Mouse (Mus musculus): Measurements from ENCODE around the gene Gm38392.

Gene Gm38392

DNA sequence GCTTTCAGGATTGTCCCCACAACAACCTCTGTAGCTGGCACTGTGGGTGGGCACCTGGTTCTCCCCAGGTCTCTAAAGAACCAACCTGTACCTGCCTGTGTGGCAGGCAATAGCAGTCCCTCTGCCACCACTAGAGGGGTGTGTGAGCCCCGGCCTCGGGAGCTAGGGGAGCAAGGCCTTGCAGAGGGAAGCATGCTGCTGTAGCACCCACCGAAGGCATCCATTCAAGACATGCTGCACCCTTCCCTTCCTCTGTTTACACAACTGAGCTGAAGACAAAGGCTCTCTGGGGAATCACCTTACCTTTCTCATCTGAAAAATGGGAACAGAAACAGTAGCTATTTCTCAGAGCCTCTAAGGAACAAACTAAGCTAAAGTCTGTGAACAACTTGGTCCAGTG, 51.8 kb downstream of the Gm38392 start:
- DNase-seq (ENCODE audit: low read depth) = no peak

GRCm38 (mm10) chr3:88234041-88234440, 53.0 kb downstream of the Gm38392 start:
- no peak for DNase-seq (ENCODE audit: low read depth)

- DNase-seq (ENCODE audit: low read depth) = no peak
Observed at GRCm38 (mm10) chr3:88232851-88233649, 54.0 kb downstream of the Gm38392 start.

DNA sequence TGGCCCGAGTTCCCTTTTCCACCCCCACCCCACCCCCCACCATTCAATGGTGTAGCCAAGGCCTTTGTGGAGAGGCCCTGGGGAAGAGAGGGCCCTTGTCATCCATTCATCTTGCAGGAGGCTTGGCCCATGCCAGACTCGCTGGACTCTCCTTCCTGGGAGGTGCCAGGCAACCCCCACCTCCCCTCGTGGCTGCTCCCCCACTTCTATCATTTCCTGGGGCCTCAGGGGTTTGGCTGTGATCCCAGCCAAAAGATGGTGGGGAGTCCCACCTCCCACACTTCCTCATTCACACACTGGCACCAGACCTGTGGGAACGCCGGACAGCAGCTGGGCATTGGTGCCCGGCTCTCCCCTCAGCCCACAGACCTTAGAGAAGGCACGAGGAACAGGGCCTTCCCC, 54.7 kb downstream of the Gm38392 start:
- DNase-seq (ENCODE audit: low read depth) = no peak

DNA sequence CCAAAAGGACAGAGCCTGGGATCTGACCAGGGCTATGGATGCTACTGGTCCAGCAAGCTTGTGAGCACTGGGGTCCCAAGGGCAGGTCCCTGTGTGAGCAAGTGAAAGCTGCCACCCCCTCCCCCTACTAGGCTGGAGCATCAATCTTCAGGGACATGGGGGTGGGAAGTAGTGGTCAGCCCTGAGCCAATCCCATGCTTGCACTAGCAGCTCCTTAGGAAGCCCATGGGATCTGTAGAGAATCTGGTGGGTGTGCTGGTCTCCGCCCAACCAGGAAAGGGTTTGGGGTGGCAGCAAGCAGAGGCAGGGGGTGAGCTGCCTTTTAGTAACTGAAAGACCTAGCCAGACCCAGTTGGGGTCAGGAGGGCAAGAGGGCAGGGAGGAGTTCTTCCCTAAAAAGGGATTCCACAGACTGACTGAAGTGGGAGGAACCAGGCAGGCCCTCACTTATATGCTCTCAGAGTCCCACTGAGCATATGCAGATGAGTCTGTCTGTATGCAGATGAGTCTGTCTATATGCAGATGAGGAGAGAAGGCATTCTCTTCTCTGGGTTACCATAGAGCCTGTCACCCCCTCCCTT, 55.9 kb downstream of the Gm38392 start:
- DNase-seq (ENCODE audit: low read depth) = no peak

DNA sequence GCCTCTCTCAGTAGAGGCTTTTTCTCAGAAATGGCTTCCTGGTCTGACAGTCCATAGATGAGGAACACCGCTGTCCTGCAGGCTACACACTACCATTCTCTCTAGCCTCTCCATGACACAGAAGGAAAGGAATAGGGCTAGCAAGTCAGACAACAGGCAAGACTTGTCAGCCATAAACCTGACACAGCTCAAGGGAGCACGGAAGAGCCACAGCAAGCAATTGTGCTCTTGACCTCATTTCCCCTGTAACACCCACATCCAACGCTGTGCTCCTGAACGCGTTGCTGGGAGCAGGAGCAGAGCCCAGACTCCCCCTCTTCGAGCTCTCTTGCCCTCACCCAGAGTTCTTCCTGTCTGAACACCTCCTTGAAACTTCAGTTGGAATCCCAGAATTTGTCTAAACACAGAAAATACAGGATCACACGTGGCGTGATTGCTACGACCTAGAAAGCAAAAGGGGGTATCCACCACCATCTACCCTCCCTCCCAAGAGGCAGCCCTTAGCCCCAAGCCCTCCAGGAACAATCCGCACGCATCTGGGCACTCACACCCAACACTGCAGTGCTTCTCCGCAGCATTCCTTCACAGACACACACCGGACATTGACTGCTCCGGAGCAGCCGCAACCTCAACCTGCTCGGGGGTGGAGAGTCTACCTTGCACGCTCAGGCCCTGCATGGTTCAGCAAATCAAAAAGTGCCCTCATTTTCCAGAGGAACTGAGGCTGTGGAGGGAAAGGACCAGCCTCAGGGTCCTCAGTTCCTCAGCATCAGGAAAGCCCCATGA, 56.6 kb downstream of the Gm38392 start:
- DNase-seq (ENCODE audit: low read depth) = no peak

DNA sequence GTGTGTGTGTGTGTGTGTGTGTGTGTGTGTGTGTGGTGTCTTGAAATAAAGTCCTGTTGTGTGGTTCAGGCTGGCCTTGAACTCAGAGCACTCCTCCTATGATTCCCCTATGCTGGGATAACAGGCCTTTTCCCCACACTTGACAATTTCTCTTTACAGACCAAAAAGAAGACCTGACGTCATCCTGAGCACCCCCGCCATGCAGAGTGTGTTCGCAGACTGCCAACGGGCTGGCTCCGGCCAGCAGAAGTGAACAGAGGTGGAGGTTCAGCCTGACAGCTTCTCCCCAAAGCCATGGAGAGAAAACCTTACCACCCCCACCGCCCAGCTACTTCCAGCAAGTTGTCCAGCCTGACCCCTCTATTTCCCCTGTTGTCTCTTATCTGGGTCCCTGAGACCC, 57.5 kb downstream of the Gm38392 start:
- no peak for DNase-seq (ENCODE audit: low read depth)

DNA sequence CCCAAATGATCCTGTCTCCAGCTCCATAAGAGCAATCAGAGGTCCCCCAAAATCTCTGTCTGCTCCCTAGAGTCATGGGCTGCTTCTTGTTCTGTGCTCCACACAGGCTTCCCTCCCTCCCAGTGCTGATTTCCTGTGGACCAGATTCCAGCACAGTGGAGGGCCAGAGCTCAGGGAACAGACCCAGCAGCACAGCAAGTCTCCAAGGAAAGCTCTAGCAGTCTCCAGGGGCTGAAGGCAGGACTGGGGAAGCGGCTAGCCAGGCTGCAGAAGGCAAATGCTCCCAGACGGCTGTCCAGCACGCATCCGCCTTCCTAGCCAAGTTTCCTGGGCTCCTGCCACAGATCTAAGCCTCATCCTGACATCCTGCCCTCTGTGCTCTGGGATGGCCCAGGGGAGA, 58.1 kb downstream of the Gm38392 start:
- no peak for DNase-seq (ENCODE audit: low read depth)

DNA sequence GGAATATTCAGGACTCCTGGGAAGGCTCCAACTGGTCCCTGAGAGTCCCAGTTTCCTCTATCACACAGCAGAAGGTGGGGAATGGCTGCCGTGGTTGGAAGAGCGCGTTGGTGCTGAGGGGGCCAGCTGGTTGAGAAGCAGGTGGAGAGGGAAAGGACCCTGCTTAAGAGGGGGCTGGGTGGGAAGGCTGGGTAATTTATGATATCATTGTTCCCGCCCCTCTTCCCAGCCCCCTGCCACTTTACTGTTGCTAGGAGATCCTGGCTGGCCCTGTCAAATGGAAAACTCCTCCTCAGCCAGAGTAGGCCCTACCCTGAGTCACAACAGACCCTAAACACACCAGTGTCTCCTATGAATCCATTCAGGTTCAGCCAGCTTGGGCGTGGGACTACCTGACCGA, 59.0 kb downstream of the Gm38392 start:
- no peak for DNase-seq (ENCODE audit: low read depth)

- no peak for DNase-seq (ENCODE audit: low read depth)
Observed at GRCm38 (mm10) chr3:88227260-88227659, 59.8 kb downstream of the Gm38392 start.

DNA sequence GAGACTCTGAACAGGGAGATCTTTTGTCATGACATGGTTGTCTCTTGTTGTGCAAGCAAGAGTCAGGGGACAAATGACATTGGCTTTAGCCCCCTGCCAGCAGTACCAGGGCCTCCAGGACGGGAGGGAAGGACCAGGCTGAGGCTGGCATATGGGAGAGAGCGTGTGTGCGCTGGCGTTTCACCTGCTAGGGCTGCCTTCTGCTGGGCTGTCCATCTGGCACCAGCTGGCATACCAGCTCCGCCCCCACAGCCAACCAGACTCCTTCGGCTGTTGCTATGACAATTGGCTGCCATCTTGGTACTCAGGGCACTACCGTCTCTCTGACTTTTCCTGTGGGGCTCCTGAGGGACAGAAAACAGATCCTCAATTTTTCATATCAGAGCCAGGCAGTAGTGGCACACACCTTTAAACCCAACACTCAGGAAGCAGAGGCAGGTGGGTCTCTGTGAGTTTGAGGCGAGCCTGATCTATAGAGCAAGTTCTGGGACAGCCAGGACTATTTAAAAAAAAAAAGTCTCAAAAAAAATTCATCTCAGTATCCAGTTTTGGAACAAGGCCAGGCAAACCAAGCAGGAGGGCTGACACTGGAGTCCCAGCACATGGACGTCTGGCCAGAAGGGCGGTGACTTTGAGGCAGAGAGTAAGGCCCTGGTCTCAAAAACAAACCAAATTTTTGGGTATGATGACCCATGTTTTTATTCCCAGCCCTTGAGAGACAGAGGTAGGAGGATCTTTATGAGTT, 60.7 kb downstream of the Gm38392 start:
- no peak for DNase-seq (ENCODE audit: low read depth)

- no peak for DNase-seq (ENCODE audit: low read depth)
Observed at GRCm38 (mm10) chr3:88224929-88225328, 62.1 kb downstream of the Gm38392 start.

DNA sequence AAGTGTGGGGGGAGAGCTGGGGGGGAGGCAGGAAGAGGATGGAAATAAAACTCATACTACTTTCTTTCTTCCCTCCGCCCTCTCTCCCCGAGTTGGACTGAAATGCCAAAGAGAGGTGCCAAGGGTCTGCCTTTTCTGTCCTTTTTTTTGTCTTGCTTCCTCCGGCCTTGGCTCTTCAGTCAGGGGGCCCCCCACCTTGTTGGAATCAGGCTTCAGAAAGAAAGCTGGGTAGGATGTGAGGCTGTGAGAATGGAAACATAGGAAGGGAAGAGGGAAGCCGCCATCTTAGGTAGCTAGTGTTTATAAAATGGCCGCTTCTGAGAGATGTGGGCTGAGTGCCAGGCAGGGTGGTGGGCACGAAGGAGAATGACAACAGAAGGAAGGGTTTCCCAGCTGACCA, 64.6 kb downstream of the Gm38392 start:
- DNase-seq (ENCODE audit: low read depth) = no peak

GRCm38 (mm10) chr3:88221519-88222390, 65.3 kb downstream of the Gm38392 start:
- no peak for DNase-seq (ENCODE audit: low read depth)

DNA sequence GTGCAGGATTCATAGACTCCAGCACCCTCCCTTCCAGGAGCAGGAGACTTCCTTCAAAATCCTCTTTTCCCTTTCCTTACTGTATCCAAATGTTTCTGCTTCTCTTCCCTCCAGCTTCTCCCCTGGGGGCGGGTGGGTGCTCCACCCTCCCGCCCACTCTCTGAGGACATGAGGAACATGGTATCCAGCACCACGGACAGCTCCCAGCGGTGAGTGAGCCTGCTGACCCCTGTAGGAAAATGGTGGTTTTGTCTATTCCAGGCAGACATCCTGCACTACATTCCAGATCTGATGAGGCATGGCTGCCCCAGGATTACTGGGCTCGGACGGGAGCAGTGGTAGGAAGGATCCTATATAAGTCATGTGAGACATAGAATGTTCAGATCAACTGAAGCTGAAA, 66.2 kb downstream of the Gm38392 start:
- peak; percentile 76 for DNase-seq (ENCODE audit: low read depth)

- no peak for DNase-seq (ENCODE audit: low read depth)
Observed at GRCm38 (mm10) chr3:88219940-88220339, 67.1 kb downstream of the Gm38392 start.

GRCm38 (mm10) chr3:88217679-88218078, 69.3 kb downstream of the Gm38392 start:
- no peak for DNase-seq (ENCODE audit: low read depth)

GRCm38 (mm10) chr3:88216534-88217326, 70.3 kb downstream of the Gm38392 start:
- no peak for DNase-seq (ENCODE audit: low read depth)

- no peak for DNase-seq (ENCODE audit: low read depth)
Observed at GRCm38 (mm10) chr3:88216116-88216515, 70.9 kb downstream of the Gm38392 start.

GRCm38 (mm10) chr3:88215553-88216004, 71.4 kb downstream of the Gm38392 start:
- DNase-seq (ENCODE audit: low read depth) = no peak

All from c-Kit-positive CD71-negative TER-119-negative erythroid progenitor cells, embryonic 14.5 days (primary cell).